Mouse (Mus musculus): ENCODE data around the gene Cdip1.
"Not testable (repeated sequence)": the region's sequence is repeated elsewhere in the genome, so short reads cannot be mapped to it uniquely, and the experiment has no call there.

Cdip1 gene

GRCm38 (mm10) chr16:4789810-4790559 lies at the start of gene Cdip1:
TSS of gene Cdip1 (minus strand) at chr16:4790292.
- peak; percentile 64 for DNase-seq (ENCODE audit: low read depth, low spot score)

DNA sequence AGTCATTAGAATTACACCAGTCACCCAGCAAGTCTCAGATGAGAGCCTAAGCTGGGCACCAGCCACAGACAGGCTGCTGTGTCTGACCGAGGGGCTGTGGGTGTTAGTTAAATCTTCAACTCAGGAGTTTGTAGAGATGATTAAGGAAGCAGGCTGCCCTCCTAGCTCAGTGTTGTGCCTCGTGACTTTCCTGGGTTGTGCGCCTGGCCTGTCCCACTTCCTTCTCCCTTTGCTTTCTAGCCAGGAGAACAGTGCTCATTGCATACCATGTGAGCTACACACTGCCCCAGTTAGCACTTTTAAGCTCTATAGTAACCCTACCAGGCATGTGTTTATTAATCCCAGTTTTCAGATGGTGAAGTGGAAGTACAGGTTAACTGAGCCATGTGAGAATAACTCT lies 49.5 kb upstream of the Cdip1 start:
- DNase-seq (ENCODE audit: low read depth, low spot score), result no peak

DNA sequence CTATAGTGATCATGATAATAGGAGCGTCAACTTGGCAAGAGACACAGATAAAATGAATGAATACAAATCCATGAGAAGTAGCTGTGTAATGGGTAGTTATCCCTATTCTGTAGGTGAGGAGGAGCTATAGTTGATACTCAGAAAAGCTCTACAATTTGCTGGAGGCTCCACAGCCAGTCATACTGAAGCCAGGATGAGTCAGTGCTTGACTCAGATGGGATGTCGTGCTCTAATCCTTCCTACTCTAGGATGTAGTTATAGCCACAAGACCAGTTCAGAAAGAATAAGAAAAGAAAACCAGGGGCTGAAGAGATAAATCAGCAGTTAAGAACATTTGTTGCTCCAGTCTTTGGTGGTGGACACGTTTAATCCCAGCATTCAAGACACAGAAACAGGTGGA lies 47.5 kb upstream of the Cdip1 start:
- DNase-seq (ENCODE audit: low read depth, low spot score), result no peak

DNA sequence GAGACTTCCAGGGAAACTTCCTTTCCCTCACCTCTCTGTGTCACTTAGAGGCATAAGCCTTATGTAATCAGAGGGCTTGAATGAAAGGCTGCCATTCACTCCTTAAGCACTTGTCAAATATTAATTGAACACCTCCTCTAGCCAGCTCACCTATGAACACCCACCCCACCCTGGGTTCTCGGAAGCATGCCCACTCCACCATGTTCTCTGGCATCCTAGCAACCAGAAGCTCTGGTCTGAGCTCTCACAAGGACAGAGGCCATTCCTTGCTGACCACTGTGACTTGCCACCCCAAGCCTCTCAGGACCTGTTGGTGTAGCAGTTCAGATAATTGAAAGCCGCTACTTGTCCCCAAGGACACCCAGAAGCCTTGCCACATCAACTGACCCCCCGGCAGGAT lies 45.1 kb upstream of the Cdip1 start, which contains the start of gene 4930562C15Rik:
TSS of gene 4930562C15Rik (plus strand) at position 226 of the 400 bp plus-strand sequence.
- no peak for DNase-seq (ENCODE audit: low read depth, low spot score)

GRCm38 (mm10) chr16:4833858-4834257 lies 43.8 kb upstream of the Cdip1 start:
- DNase-seq (ENCODE audit: low read depth, low spot score), result no peak

DNA sequence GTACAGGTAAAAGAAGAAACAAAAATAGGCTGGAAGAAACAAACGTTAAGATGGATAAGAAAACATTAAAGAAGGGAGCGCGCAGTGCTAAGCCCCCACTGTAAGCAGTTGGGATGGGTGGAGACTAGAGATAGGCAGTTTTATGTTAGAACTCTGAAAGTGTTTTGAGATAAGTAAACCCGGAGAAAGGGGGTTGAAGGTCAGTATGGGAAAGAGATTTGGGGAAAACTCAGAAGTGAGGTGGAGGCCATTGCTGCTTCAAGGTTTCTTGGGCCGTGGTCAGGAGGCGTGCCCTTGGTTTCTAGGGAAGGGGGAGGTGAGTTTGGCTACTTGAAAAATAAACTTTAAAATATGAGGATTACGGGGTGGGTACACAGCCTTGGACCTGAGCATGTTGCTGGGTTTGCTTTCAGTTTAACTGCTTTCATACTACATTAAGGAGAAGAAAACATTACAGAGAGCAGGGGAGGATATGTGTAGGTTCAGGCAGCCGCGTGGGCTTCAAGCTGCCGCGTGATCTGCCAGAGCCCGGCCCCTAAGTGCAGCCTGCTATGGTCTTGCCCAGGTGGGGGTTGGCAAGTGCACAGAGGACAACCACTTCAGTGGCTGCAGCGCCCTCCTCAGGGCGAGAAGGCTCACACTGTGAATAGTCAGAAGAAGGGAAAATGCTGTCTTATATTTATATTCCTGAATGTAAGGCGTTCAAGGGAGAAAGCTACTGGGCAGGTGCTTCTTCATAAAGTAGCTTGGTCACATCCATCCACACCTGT lies 41.7 kb upstream of the Cdip1 start:
- no peak for DNase-seq (ENCODE audit: low read depth, low spot score)

GRCm38 (mm10) chr16:4829271-4829900 lies 39.3 kb upstream of the Cdip1 start:
- DNase-seq (ENCODE audit: low read depth, low spot score), result no peak

DNA sequence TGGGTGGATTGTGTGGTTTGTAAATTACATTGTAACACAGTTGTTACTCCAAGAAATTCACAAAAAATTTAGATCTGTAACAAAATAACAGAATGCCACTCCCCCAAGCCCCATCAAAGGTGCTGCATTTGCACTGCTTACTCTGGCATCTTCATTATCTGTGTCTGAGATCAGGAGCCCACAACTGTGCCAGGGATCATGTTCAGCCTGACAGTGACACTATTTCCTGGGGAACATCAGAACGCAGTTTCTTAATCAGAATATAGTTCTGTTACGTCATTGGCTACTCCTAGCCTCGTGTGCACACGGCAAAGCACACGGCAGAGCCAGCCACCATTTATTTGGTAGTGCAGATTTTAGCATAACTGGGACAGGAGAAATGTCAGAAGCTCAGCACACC lies 37.5 kb upstream of the Cdip1 start:
- no peak for DNase-seq (ENCODE audit: low read depth, low spot score)

DNA sequence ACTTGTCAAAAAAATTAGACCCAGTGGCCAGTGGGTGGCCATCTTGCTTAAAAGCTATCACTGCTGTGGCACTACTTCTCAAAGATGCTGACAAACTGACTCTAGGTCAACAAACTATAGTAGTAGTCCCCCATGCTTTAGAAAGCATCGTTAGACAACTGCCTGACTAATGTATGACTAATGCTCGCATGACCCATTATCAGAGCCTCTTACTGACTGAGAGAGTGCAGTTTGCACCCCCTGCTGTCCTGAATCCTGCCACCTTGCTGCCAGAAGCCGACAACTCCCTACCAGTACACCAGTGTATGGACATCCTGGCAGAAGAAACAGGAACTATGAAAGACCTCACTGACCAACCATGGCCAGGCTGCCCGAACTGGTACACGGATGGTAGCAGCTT lies 34.4 kb upstream of the Cdip1 start:
- not testable (repeated sequence) for DNase-seq (ENCODE audit: low read depth, low spot score)

DNA sequence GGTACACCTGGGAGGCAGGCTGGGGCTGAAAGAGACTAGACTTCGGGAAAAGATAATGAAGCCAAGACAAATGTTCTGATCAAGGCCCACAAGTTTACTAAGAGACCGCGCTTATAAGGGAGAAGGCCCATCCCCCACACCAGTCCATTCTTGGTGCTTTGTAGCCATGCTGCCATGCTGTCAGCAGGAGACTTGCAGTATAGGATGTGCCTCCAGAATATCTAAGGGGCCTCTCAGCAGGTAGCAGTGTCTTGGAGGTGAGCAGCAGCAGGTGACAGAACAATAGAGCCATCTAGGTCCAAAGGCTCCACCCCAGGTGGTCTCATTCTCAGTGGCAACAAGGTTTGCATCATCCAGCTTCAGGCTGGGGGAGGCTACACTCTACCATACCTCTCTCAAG lies 28.3 kb upstream of the Cdip1 start:
- no peak for DNase-seq (ENCODE audit: low read depth, low spot score)

DNA sequence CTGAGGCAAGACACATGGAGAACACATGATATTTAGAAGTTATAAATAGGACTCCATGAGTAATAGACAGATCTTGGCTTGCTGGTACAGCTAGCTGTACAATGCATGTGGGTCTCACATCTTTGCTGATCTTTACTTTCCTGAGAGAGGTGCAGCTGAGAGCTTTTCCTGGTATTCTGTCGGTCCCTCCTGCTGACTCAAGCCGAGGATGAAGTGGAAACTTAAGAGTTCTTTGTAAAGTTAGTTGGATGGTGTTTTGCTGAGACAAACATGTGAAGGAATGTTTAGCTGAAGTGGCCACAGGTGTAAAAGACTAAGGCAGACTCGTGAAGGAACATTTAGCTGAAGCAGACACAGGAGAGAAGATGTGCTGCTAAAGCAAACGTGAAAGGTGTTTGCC lies 6.5 kb upstream of the Cdip1 start:
- DNase-seq (ENCODE audit: low read depth, low spot score), result no peak

GRCm38 (mm10) chr16:4791332-4791731 lies 1.2 kb upstream of the Cdip1 start:
- no peak for DNase-seq (ENCODE audit: low read depth, low spot score)

DNA sequence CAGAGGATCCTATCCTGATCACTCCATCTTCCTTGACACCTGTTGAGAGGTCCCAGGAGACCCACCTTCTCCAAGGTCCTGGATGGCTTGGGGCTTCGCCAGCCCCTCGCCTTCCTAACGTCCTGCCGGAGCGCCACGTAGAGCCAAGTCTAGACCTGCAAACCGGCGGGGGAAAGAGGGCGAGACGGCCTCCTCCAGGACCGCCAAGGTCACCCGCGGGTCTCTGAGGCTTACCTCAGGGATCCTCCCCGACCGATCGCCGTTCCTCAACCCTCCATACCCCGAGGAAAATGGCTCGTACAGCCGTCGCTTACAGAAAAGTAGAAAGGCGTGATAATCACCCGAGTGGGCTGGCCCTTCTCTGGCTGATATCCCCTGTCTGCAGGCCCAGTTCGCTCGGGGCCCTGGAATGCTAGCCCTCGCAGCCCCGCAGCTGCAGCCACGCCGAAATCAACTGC lies 752 bp downstream of the Cdip1 start:
- DNase-seq (ENCODE audit: low read depth, low spot score), result peak; percentile 11

DNA sequence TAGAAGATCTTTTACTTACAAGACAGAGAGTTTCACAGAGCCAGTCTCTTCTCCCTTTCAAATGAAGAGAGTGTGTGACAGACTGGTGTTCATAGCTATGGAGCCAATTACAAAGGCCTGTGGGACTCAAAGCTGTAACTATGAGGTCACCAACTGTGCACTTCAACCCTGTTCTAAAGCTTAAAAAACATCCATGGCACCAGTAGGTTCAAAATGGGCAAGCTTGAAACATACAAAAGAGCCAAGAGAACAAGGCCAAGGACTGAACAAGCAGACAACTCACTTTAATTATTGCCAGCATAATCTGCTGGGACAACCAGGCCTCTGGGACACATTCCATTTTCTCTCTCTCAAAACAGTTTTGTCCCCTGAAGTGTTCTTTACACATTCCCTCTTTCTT lies 1.9 kb downstream of the Cdip1 start:
- DNase-seq (ENCODE audit: low read depth, low spot score), result no peak

DNA sequence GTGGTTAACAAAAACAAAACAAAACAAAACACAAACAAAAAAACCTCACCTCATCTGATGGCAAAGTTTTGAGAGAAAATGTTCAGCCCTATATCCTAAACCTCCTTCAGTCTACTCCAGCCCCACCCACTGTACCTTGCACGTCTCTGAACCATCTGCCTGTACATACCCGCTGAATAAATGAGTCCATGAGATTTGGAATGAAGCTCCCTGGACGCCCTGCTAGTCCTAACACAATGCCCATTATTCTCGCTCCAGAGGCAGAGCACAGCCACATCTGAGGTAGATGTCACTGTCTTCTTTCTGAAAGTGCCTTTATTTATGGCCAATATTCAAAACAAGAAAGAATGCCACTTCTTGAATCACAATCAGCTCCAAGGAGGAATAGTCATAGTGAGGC lies 4.4 kb downstream of the Cdip1 start:
- DNase-seq (ENCODE audit: low read depth, low spot score), result no peak

- no peak for DNase-seq (ENCODE audit: low read depth, low spot score)
These were observed 7.6 kb downstream of the Cdip1 start for GRCm38 (mm10) chr16:4782515-4782914.

DNA sequence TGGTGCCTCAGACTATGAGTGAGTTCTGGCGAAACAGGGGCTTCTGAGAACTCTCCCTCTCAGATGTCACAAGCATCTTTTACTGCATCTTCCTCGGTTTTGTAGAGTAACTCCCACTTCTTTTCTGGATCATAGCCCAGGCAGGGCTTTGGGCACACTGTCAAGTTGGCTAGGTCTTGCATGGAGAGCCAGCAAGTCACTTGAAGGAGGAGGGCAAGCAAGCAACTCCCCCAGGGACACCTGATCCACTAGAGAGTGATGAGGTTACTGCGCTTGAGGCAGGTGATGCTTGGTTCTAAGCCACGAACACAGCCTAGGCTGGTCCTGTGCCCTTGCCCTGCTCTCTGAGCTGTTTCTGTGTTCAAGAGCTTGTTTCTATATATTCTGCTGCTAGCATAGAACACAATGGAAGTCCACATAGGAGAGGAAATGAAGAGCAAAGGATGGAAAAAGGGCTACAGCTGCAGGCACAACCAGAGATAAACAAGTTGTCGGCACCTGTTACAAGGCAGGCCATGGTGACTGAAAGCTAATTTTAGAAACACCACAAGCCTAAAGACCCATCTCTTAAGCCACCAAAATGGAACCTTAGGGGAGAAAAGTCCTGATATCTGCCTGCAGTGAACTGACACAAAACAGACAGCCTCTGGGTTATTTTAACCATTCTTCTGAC lies 8.4 kb downstream of the Cdip1 start:
- DNase-seq (ENCODE audit: low read depth, low spot score), result no peak

- DNase-seq (ENCODE audit: low read depth, low spot score), result no peak
These were observed 11.2 kb downstream of the Cdip1 start for GRCm38 (mm10) chr16:4778940-4779339.

DNA sequence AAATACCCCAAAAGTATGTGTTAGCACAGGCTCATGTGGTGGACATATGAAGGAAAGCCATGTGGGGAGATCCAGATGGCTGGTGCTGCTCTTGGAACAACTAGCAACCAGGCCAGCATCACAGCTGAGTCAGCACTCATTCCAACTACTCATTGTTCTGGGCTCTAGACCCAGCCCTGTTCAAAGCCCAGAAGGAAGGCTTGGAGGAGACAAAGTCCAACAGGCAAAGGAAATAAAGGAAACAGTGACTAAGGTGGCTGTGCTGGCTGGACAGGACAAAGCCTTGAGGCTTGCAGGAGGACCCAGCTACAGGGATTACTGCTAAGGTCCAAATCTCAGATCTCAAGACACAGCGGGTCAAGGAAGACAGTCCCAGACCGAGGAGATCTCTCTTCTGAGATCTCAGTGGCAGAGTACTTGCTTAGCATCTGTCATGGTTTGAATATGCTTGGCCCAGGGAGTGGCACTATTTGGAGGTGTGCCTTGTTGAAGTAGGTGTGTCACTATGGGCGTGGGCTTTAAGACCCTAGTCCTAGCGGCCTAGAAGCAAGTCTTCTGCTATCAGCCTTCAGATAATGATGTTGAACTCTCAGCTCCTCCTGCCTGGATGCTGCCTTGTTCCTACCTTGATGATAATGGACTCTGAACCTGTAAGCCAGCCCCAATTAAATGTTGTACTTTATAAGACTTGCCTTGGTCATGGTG lies 12.0 kb downstream of the Cdip1 start:
- DNase-seq (ENCODE audit: low read depth, low spot score), result no peak

DNA sequence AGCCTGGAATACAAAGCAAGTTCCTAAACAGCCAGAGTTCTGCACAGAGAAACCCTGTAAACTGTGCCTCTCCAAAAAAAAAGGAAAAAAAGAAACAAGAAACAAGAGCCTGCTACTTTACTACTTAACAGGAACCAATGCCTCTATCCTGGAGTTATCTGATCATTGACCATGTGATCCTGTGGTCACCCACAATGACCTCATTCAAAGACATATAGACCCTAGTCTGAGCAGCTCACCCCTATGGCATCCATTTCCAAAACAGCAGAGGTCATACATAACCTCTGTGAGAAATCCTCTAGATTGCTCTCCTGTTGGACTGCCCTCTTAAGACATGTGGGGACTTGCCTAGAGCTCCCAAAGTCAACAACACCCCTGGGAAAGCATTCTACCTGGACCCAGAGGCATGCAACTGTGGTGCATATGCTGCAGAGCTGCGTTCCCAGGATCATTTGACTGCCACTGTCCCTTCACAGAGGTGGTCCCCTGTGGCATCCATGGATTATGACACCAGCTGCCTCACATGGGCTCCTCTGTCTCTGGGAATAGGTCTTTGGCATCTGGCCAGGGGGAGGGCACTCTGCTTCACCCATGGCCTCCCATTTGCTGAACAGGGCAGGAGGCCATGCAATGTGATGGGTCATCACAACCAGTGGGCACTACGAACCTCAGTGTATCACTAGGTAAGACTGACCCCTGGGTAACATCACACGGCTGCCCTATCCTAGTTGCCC lies 12.8 kb downstream of the Cdip1 start:
- DNase-seq (ENCODE audit: low read depth, low spot score), result no peak
